Mouse (Mus musculus) CD4-positive, CD25-positive, alpha-beta regulatory T cell, adult 2 months (primary cell): ENCODE measurements around the gene Cckbr.

ENCODE experiments used
- DNase-seq: peaks from one replicate; pipeline ENCODE4 v3.0.0-alpha.2; 2012; ENCODE audit warnings: low read depth, low spot score

Gene Cckbr

GRCm38 (mm10) chr7:105425424-105426043 lies at the start of gene Cckbr:
TSS of gene Cckbr (plus strand) at chr7:105425731.
- no peak for DNase-seq

GRCm38 (mm10) chr7:105380329-105380728 lies 45.2 kb upstream of the Cckbr start:
- no peak for DNase-seq

GRCm38 (mm10) chr7:105387696-105388095 lies 37.8 kb upstream of the Cckbr start:
- DNase-seq = no peak

- no peak for DNase-seq
These were observed 35.3 kb upstream of the Cckbr start for GRCm38 (mm10) chr7:105390236-105390635.

DNA sequence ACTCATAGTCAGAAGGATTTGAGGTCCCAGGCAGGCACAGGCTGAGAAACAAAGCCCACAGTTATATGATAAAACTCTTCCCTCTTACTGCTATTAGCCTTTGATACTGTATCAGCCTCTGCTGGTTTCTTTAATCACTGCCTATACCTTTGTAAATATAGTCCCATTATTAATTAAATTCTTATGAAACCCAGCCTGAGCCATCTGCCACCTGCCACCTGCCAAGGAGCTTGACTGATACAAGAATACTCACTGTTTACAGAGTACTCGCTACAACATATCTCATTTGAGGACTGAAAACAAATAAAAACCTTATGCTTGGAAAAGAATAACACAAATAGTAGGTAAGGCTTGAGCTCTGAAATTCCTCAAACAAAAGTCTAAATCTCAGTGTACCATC lies 30.9 kb upstream of the Cckbr start:
- DNase-seq = no peak

GRCm38 (mm10) chr7:105395131-105395820 lies 30.3 kb upstream of the Cckbr start:
- peak; percentile 20 for DNase-seq

DNA sequence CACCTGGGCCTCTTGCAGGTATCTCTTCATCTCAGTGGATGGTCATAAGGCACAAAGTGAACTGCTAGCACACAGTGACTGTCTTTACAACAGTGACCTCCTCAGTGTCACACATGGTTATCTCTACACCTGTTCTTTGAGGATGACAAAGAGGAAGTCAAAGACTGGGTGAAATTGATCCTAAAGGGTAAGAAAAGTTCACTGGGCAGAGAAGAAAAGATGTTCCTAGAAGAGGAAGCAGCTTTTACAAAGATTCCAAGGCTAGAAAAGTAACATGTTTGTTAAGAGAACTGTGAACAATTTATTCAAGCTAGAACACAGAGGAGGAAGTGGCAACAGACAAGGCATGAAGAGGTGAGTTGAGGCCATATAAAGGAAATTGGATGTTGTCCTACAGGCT lies 29.4 kb upstream of the Cckbr start:
- DNase-seq = no peak

DNA sequence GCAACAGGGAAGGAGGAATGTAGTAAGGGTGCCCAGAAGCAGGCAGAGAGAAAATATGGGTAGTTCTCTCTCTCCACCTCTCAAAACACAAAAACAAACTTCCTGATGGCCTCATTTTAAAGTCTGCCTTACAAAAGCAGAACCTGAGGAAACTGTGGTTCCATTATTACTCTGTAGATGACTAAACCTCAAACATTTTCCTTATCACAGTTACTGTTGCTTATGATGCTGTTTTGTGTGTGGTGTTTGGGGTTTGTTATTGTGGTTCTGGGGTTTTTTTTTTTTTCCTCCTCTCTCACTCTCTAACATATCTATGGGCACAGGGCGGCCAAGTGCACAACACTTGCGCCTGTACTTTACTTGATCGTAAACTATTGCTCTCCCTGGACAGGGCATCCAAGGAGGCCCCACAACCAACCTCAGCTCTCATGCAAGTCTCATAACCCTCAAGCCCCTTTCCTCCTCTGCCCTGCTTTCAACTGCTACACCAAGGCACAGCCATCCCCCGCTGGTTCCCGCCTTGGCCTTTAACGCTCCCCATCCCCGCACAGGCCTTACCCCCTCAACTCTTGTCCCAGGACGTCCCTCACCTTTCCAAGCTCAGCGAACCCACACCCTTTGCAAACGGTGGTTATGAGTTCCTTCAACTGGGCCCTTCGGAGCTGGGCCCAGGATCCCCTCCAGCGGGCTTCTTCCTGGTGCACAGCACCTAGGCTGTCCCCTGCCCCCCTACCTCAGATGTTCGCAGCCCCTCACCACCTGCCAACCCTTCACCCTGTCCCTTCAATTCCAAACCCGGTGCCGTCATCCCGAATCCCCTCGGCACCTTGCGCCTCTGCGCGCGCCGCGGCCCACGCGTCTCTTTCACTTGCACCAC lies 26.2 kb upstream of the Cckbr start:
- DNase-seq = peak; percentile 42

GRCm38 (mm10) chr7:105399935-105400624 lies 25.5 kb upstream of the Cckbr start, which contains the start of gene Fam160a2:
TSS of gene Fam160a2 (minus strand) at chr7:105400054.
- peak; percentile 99 for DNase-seq

DNA sequence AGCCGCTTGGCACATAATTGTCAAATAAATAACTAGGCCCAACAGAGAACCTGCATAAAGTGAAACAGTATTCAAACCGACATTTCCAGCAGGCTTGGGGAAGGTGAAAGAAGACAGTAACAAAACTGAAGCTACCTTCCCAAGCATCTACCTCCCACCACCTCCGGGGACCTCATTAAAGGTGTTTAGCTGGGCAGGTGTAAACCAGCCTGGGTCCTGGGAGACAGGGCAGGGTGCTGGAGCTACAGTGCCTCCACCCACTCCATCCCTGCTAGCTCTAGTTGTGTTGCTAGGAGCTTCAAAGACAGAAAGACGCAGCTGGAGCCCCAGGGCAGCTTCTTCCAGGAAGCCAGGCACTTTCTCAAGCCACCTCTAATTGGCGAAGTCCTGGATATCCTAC lies 21.3 kb upstream of the Cckbr start, which contains the start of gene Cnga4:
Gene Cnga4 (plus strand): TSS at position 301 of the 400 bp plus-strand sequence.
- DNase-seq = no peak

GRCm38 (mm10) chr7:105406322-105406721 lies 19.2 kb upstream of the Cckbr start:
- no peak for DNase-seq

- peak; percentile 78 for DNase-seq
These were observed 13.5 kb upstream of the Cckbr start for GRCm38 (mm10) chr7:105411874-105412632.

GRCm38 (mm10) chr7:105414385-105414784 lies 11.1 kb upstream of the Cckbr start:
- DNase-seq = no peak

GRCm38 (mm10) chr7:105416529-105416928 lies 9.0 kb upstream of the Cckbr start:
- no peak for DNase-seq

DNA sequence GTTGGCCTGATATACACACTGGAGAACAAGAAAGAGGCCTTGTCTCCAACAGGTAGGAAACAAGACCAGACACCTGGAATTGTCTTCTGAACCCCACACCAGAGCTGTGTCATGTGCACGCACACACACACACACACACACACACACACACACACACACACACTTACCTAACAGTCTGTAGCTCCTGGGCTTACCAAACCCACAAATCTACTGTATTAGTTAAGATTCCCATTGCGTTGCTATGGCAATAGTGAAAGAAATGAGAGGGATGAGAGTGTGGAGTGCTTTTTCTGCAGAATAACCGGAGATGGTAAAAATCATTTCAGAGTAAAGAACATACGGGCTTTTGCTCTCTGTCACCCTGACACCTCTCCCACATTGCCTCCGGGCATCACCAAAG lies 7.4 kb upstream of the Cckbr start:
- no peak for DNase-seq

DNA sequence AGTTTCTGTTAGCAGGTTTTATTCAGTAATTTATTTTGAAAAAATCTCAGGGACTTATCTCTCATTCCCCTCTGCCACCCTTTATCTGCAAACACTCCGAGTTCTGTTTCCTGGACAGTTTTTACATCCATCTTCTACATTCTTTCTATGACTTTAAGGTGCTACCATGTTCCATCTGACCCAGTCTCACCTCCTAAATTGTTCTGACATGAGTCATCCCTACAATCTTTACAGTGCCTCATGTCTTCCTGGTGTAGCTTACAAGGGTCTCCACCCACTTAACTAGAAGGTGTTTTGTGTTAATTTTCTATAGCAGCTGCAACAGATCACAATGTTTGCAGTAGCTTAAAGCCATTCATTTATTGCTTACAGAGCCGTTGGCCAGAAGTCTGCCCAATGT lies 4.6 kb upstream of the Cckbr start:
- DNase-seq = no peak

- DNase-seq = no peak
These were observed 1.2 kb upstream of the Cckbr start for GRCm38 (mm10) chr7:105424368-105424767.

DNA sequence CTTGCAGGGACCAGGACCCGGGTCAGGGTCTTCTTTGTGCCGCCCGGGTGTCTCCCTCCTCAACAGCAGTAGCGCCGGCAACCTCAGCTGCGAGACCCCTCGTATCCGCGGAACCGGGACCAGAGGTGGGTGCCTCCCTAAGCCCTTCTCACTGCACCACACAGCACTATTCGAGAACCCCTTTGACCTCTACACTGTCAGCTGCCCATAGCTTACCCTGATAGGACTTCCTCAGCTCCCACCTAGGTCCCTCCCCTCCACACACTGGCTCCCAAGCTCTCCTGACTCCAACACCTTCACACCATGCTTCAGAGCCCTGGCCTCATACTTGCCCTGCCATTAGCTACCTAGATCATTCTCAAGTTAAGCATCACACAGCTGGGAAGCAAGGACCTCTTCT lies 520 bp downstream of the Cckbr start:
- DNase-seq = no peak

DNA sequence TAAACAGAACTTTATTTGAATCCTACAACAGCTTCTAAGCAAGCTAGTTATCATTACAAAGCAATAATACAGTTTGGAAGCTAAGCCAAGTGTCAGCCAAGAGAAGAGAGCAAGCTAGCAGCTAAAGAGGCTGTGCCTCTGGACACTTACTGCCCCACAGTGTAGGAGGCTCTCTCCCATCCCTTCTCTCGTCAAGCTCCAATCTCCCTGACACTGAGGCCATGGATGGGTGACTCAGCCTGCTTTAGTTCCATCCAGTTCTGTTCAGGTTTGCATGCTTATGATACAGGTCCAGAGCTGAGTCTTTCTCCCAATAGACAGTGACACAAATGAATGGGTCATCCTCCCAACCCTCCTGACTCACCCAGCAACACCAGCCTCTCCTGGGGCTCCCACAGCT lies 6.5 kb downstream of the Cckbr start:
- no peak for DNase-seq

GRCm38 (mm10) chr7:105433859-105434258 lies 8.3 kb downstream of the Cckbr start:
- DNase-seq = no peak

DNA sequence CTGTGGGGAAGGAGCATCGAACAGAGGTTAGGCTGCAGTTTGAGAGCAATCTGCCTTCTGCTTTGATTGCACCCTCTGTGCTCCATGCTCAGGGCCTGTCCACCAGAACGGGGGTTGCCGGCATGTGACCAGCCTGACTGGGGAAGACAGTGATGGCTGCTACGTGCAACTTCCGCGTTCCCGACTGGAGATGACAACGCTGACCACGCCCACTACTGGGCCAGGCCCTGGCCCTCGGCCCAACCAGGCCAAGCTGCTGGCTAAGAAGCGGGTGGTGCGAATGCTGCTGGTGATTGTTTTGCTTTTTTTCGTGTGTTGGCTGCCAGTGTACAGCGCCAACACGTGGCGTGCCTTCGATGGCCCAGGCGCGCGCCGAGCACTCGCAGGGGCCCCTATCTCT lies 9.3 kb downstream of the Cckbr start:
- DNase-seq = no peak
